Comparison of ENCODE assay signal across 8 mouse cellular contexts in the genomic region with DNA sequence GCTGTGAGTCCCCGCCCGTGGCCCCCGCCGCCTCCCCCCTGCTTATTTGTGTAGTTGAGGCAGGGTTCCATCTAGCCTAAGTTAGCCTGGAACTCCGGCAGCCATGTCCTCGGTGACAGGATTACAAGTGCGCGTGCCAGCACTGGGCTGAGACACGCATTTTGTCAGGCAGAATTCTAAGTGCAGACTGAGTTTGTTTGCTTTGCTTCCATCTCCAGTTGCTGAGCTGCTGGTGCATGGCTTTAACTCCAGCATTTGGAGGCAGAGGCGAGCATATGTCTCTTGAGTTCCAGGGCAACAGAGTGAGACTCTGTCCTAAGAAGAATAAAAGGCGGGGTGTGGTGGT. TPM values are rescaled to one million over a fixed set of nuclear protein-coding genes. Genes with fewer than 3 reads are reported as not detected.
DNase-seq lines count a peak whose midpoint lies in the region; ATAC-seq lines count a peak whose summit lies in the region.
"Had no signal": no experiment of that assay in that cellular context is flagged by ENCODE, and none has a peak within 500 bp of the region (broad histone marks: within the 10 kb centered on the region; RNA-seq: fewer than 3 reads in every experiment).

No protein-coding gene starts in this region.

- H3K36me3 ChIP-seq in megakaryocyte, embryonic 14.5 days (replicated peaks; ENCODE audit: low read length), result peaks cover 39% of the 10 kb centered on the region
- H3K36me3 ChIP-seq in embryonic facial prominence, embryonic 12.5 days, result peaks cover 28% of the 10 kb centered on the region
- peaks cover 4% of the 10 kb centered on the region; the same call in 1 of the 2 replicates for H3K36me3 ChIP-seq in intestine, embryonic 16.5 days (ENCODE audit: control insufficient read depth, insufficient read depth, low read length)
- H3K36me3 ChIP-seq in neural tube, embryonic 14.5 days (ENCODE audit: control insufficient read depth, insufficient read depth, low read length), result peaks cover 6% of the 10 kb centered on the region

- no peak for DNase-seq in adrenal gland, postnatal 36 days
- no peak for DNase-seq in gastrocnemius, adult 18-20 months (ENCODE audit: low spot score)

- H3K4me3 ChIP-seq in megakaryocyte, embryonic 14.5 days (replicated peaks), result peak overlapping the region; percentile 94
- peak overlapping the region; percentile 79 for H3K4me3 ChIP-seq in embryonic facial prominence, embryonic 12.5 days
- H3K4me3 ChIP-seq in intestine, embryonic 16.5 days (ENCODE audit: low read length), result peak overlapping the region; percentile 91
- H3K4me3 ChIP-seq in neural tube, embryonic 14.5 days (ENCODE audit: low read depth, low read length), result peak overlapping the region; percentile 68

- H3K9ac ChIP-seq in embryonic facial prominence, embryonic 12.5 days, result peak overlapping the region; percentile 89
- peak overlapping the region; percentile 93 for H3K9ac ChIP-seq in intestine, embryonic 16.5 days (ENCODE audit: low read depth, low read length)
- peak overlapping the region; percentile 69 for H3K9ac ChIP-seq in neural tube, embryonic 14.5 days (replicated peaks; ENCODE audit: low read depth, low read length)

- no peaks in the 10 kb centered on the region for H3K27me3 ChIP-seq in megakaryocyte, embryonic 14.5 days (replicated peaks)
- H3K27me3 ChIP-seq in embryonic facial prominence, embryonic 12.5 days, result no peaks in the 10 kb centered on the region
- no peaks in the 10 kb centered on the region for H3K27me3 ChIP-seq in intestine, embryonic 16.5 days (replicated peaks; ENCODE audit: control insufficient read depth, insufficient read depth, low read length)
- no peaks in the 10 kb centered on the region for H3K27me3 ChIP-seq in neural tube, embryonic 14.5 days (ENCODE audit: control insufficient read depth, insufficient read depth, low read length)

- H3K4me1 ChIP-seq in megakaryocyte, embryonic 14.5 days, result peaks cover 61% of the 10 kb centered on the region
- peaks cover 17% of the 10 kb centered on the region for H3K4me1 ChIP-seq in embryonic facial prominence, embryonic 12.5 days
- peaks cover 18% of the 10 kb centered on the region for H3K4me1 ChIP-seq in intestine, embryonic 16.5 days (ENCODE audit: control insufficient read depth, insufficient read depth, low read length)
- 0 out of 2 replicates have a peak, but pooled peaks cover 4% of the 10 kb centered on the region for H3K4me1 ChIP-seq in neural tube, embryonic 14.5 days (ENCODE audit: control insufficient read depth, insufficient read depth, low read length)

- H3K4me2 ChIP-seq in embryonic facial prominence, embryonic 12.5 days (replicated peaks), result peak overlapping the region; percentile 75
- H3K4me2 ChIP-seq in intestine, embryonic 16.5 days (ENCODE audit: low read depth, low read length), result peak overlapping the region; percentile 91
- H3K4me2 ChIP-seq in neural tube, embryonic 14.5 days (ENCODE audit: low read depth, low read length), result peak overlapping the region; percentile 64

- peak overlapping the region; percentile 91 for H3K27ac ChIP-seq in embryonic facial prominence, embryonic 12.5 days
- H3K27ac ChIP-seq in intestine, embryonic 16.5 days (ENCODE audit: low read length), result peak overlapping the region; percentile 96
- H3K27ac ChIP-seq in neural tube, embryonic 14.5 days (ENCODE audit: low read depth, low read length), result peak overlapping the region; percentile 79

- H3K9me3 ChIP-seq in megakaryocyte, embryonic 14.5 days, result no peaks in the 10 kb centered on the region
- no peaks in the 10 kb centered on the region for H3K9me3 ChIP-seq in embryonic facial prominence, embryonic 12.5 days
- no peaks in the 10 kb centered on the region for H3K9me3 ChIP-seq in intestine, embryonic 16.5 days (ENCODE audit: control insufficient read depth, low read length)
- H3K9me3 ChIP-seq in neural tube, embryonic 14.5 days (ENCODE audit: control insufficient read depth, low read length), result no peaks in the 10 kb centered on the region

- 3% methylated on average over 11 of the region's 11 CpGs for whole genome bisulfite sequencing in embryonic facial prominence, embryonic 12.5 days
- 2% methylated on average over 11 of the region's 11 CpGs for WGBS in intestine, embryonic 16.5 days
- 2% methylated on average over 11 of the region's 11 CpGs for WGBS in neural tube, embryonic 14.5 days

- ATAC-seq in megakaryocyte, adult 5-6 weeks (ENCODE audit: poor library complexity, severe bottlenecking), result no peak
- no peak; the same call in 1 of the 2 replicates for ATAC-seq in embryonic facial prominence, embryonic 12.5 days (ENCODE audit: insufficient number of reproducible peaks, insufficient read depth, low FRiP score, low TSS enrichment)
- ATAC-seq in intestine, embryonic 16.5 days, result peak; percentile 16; the same call in 1 of the 2 replicates
- peak; percentile 28; the same call in 1 of the 2 replicates for ATAC-seq in neural tube, embryonic 14.5 days (ENCODE audit: low read depth)

RNA-seq across cellular contexts. Expression of gene Fance, which starts 0.5 kb away (rescaled TPM):
- 33.1 and 40.3 TPM in 2 replicates for polyA plus RNA-seq in megakaryocyte, embryonic 14.5 days (2012; ENCODE audit: insufficient read depth, low replicate concordance)
- 11.5 and 11.9 TPM in 2 replicates for total RNA-seq in megakaryocyte, adult 5-6 weeks (2015)
- 7.5 and 14.3 TPM in 2 replicates for total RNA-seq in megakaryocyte, adult 5-6 weeks (2017)
- polyA plus RNA-seq in embryonic facial prominence, embryonic 12.5 days (2016; fragmentation: Nextera tagmentation; extraction: Ambion mirVana), result 37.0 and 38.4 TPM in 2 replicates
- 20.2 and 21.8 TPM in 2 replicates for polyA plus RNA-seq in intestine, embryonic 16.5 days (2015; fragmentation: Nextera tagmentation; extraction: Ambion mirVana)
- polyA plus RNA-seq in neural tube, embryonic 14.5 days (2014; fragmentation: Nextera tagmentation; extraction: Ambion mirVana), result 22.7 and 23.5 TPM in 2 replicates
- 10 to 100 TPM; 23.5 to 23.7 TPM for total RNA-seq in adrenal gland, postnatal 36 days (2021)
- 10 to 100 TPM; 10.3 to 11.2 TPM for total RNA-seq in gastrocnemius, adult 18-20 months (2021)

RNA-seq across cellular contexts. Expression of gene Rpl10a, which starts 14.4 kb away (rescaled TPM):
- 4,291 and 7,093 TPM in 2 replicates for polyA plus RNA-seq in megakaryocyte, embryonic 14.5 days (2012; ENCODE audit: insufficient read depth, low replicate concordance)
- total RNA-seq in megakaryocyte, adult 5-6 weeks (2015), result 1,429 and 1,585 TPM in 2 replicates
- total RNA-seq in megakaryocyte, adult 5-6 weeks (2017), result 468 and 491 TPM in 2 replicates
- 496 and 505 TPM in 2 replicates for polyA plus RNA-seq in embryonic facial prominence, embryonic 12.5 days (2016; fragmentation: Nextera tagmentation; extraction: Ambion mirVana)
- 591 and 604 TPM in 2 replicates for polyA plus RNA-seq in intestine, embryonic 16.5 days (2015; fragmentation: Nextera tagmentation; extraction: Ambion mirVana)
- 367 and 407 TPM in 2 replicates for polyA plus RNA-seq in neural tube, embryonic 14.5 days (2014; fragmentation: Nextera tagmentation; extraction: Ambion mirVana)
- total RNA-seq in adrenal gland, postnatal 36 days (2021), result 100 to 1,000 TPM; 847 to 904 TPM
- 100 to 1,000 TPM; 418 to 419 TPM for total RNA-seq in gastrocnemius, adult 18-20 months (2021)

RNA-seq across cellular contexts. Expression of gene Tead3, which starts 36.8 kb away (rescaled TPM):
- polyA plus RNA-seq in megakaryocyte, embryonic 14.5 days (2012; ENCODE audit: insufficient read depth, low replicate concordance), result 0.26 TPM in 1 of 2 replicates, not detected in the other
- total RNA-seq in megakaryocyte, adult 5-6 weeks (2015), result not detected in 2 replicates
- total RNA-seq in megakaryocyte, adult 5-6 weeks (2017), result not detected in 2 replicates
- polyA plus RNA-seq in embryonic facial prominence, embryonic 12.5 days (2016; fragmentation: Nextera tagmentation; extraction: Ambion mirVana), result 14.1 and 17.9 TPM in 2 replicates
- 8.5 and 9.3 TPM in 2 replicates for polyA plus RNA-seq in intestine, embryonic 16.5 days (2015; fragmentation: Nextera tagmentation; extraction: Ambion mirVana)
- 1.2 and 1.6 TPM in 2 replicates for polyA plus RNA-seq in neural tube, embryonic 14.5 days (2014; fragmentation: Nextera tagmentation; extraction: Ambion mirVana)
- total RNA-seq in adrenal gland, postnatal 36 days (2021), result 10 to 100 TPM; 10.0 to 10.1 TPM
- 1 to 10 TPM; 5.3 to 6.9 TPM for total RNA-seq in gastrocnemius, adult 18-20 months (2021)

RNA-seq across cellular contexts. Expression of gene Tulp1, which starts 51.2 kb away (rescaled TPM):
- polyA plus RNA-seq in megakaryocyte, embryonic 14.5 days (2012; ENCODE audit: insufficient read depth, low replicate concordance), result 2.7 TPM in 1 of 2 replicates, not detected in the other
- total RNA-seq in megakaryocyte, adult 5-6 weeks (2015), result not detected in 2 replicates
- not detected in 2 replicates for total RNA-seq in megakaryocyte, adult 5-6 weeks (2017)
- polyA plus RNA-seq in embryonic facial prominence, embryonic 12.5 days (2016; fragmentation: Nextera tagmentation; extraction: Ambion mirVana), result 8.4 and 9.3 TPM in 2 replicates
- 3.0 and 3.6 TPM in 2 replicates for polyA plus RNA-seq in intestine, embryonic 16.5 days (2015; fragmentation: Nextera tagmentation; extraction: Ambion mirVana)
- 0.66 and 0.89 TPM in 2 replicates for polyA plus RNA-seq in neural tube, embryonic 14.5 days (2014; fragmentation: Nextera tagmentation; extraction: Ambion mirVana)
- total RNA-seq in adrenal gland, postnatal 36 days (2021), result under 1 TPM in 1 of 2 experiments, not detected in 1; 0.43 TPM
- total RNA-seq in gastrocnemius, adult 18-20 months (2021), result not detected
- polyA plus RNA-seq: frontal cortex, adult 2 months had no signal

Comparison
In these comparisons a context has a peak if more than half of its experiments do, and no peak if none do; other contexts are left out.
1. ATAC-seq: peak in intestine, embryonic 16.5 days (single experiment) and neural tube, embryonic 14.5 days (single experiment); none in megakaryocyte, adult 5-6 weeks (single experiment) and embryonic facial prominence, embryonic 12.5 days (single experiment).
2. Peak in every context shown above with its lines, with median percentiles within 50 percentile points of each other: H3K4me3 ChIP-seq, H3K27ac ChIP-seq, H3K4me2 ChIP-seq and H3K9ac ChIP-seq.